Mouse (Mus musculus) liver, postnatal 0 days (tissue): ENCODE data around the gene Slc24a3.

ENCODE experiments used
- CTCF ChIP-seq: sonication (generic); IDR thresholded peaks from 2 replicates; pipeline ENCODE4 v1.5.1; 2016; ENCODE audit warnings: antibody characterized with exemption, low read depth
- EP300 ChIP-seq: IDR thresholded peaks from 2 replicates; pipeline ENCODE4 v1.6.1; 2016; ENCODE audit warnings: antibody characterized with exemption, low read depth, mild to moderate bottlenecking

- TF ChIP-seq CTCF (no peak), EP300 (no peak)
Observed at GRCm38 (mm10) chr2:145318916-145319315, 151.4 kb downstream of the Slc24a3 start.
